In the genomic region with DNA sequence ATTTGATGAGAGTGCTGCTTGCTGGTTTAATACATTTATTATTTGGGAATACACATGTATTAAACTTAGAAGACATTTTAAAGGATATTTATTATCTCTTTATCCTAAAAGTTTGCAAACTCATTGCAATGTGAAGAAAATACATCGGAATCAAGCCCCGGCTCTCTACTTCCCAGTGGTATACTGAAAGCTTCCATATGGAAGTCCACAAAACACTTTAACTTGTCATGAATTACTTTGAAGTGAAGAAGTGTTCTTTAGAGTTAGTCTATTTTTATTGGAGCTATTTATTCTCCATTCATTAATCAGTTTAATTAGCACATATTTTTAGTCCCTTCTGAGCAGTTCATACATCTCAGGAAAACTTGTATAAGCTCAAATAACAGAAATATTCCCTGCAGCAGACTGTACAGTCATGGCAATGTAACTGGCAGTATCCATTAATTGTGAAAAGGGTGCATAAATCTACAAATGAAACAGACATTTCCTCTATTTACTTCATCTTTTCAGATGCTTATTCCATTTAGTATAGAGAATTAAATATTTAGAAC, we compare ENCODE assay signal across 21 mouse cellular contexts.
DNase-seq lines count a peak whose midpoint lies in the region; ATAC-seq and TF ChIP-seq lines count a peak whose summit lies in the region.
"Had no signal": no experiment of that assay in that cellular context is flagged by ENCODE, and none has a peak within 500 bp of the region (broad histone marks: within the 10 kb centered on the region; RNA-seq: fewer than 3 reads in every experiment).

No protein-coding gene starts in this region.

- no peaks in the 10 kb centered on the region for H3K27me3 ChIP-seq in kidney, embryonic 15.5 days
- H3K27me3 ChIP-seq in kidney, postnatal 0 days (ENCODE audit: insufficient read depth, low read length): no peaks in the 10 kb centered on the region
- H3K27me3 ChIP-seq: embryonic facial prominence, embryonic 13.5 days; embryonic facial prominence, embryonic 15.5 days; forebrain, embryonic 12.5 days had no signal

- peak; percentile 73; the same call in 1 of the 2 replicates for ATAC-seq in kidney, embryonic 15.5 days (replicated peaks; ENCODE audit: low FRiP score)
- peak; percentile 29; the same call in 1 of the 2 replicates for ATAC-seq in kidney, postnatal 0 days (replicated peaks; ENCODE audit: low FRiP score, low read depth)
- ATAC-seq: forebrain, embryonic 14.5 days; forebrain, embryonic 16.5 days had no signal

- H3K27ac ChIP-seq in kidney, embryonic 15.5 days: 0 out of 2 replicates have a peak overlapping the region, but pooled peaks have one; percentile 24
- H3K27ac ChIP-seq in kidney, postnatal 0 days: no peak overlapping the region
- H3K27ac ChIP-seq: embryonic facial prominence, embryonic 13.5 days; embryonic facial prominence, embryonic 15.5 days; forebrain, embryonic 10.5 days; forebrain, embryonic 12.5 days had no signal

- H3K9me3 ChIP-seq in kidney, embryonic 15.5 days (replicated peaks): no peaks in the 10 kb centered on the region
- no peaks in the 10 kb centered on the region for H3K9me3 ChIP-seq in kidney, postnatal 0 days (replicated peaks; ENCODE audit: low read length)
- H3K9me3 ChIP-seq: embryonic facial prominence, embryonic 13.5 days; embryonic facial prominence, embryonic 15.5 days; forebrain, embryonic 10.5 days; forebrain, embryonic 12.5 days had no signal

- 59% methylated on average over 2 of the region's 2 CpGs for WGBS in kidney, embryonic 15.5 days
- 60% methylated on average over 2 of the region's 2 CpGs for WGBS in kidney, postnatal 0 days

- no peak for TF ChIP-seq CTCF in kidney, postnatal 0 days (IDR thresholded peaks at IDR 0.05; ENCODE audit: low read depth)

- no peaks in the 10 kb centered on the region for H3K4me1 ChIP-seq in kidney, embryonic 15.5 days
- H3K4me1 ChIP-seq in kidney, postnatal 0 days (replicated peaks; ENCODE audit: insufficient read depth, low read length): no peaks in the 10 kb centered on the region
- H3K4me1 ChIP-seq: embryonic facial prominence, embryonic 13.5 days; embryonic facial prominence, embryonic 15.5 days; forebrain, embryonic 12.5 days had no signal

- H3K9ac ChIP-seq in kidney, embryonic 15.5 days: no peak overlapping the region
- H3K9ac ChIP-seq in kidney, postnatal 0 days (ENCODE audit: low read depth, low read length): no peak overlapping the region
- H3K9ac ChIP-seq: embryonic facial prominence, embryonic 13.5 days; embryonic facial prominence, embryonic 15.5 days; forebrain, embryonic 12.5 days had no signal

- no peak for DNase-seq in kidney, postnatal 36 days
- peak; percentile 79 for DNase-seq in kidney, postnatal 0 days (ENCODE audit: low spot score)
- DNase-seq in kidney, postnatal 4 days: no peak
- DNase-seq: adrenal gland, adult 2 months; adrenal gland, postnatal 10 days; adrenal gland, postnatal 25 days; cerebellum, adult 11 months; cerebellum, adult 18-20 months; cerebellum, adult 8-10 months; cerebellum, adult 9-11 months; cerebellum, postnatal 14 days; cerebellum, postnatal 36 days; embryo, embryonic 11 days had no signal

- no peak overlapping the region for H3K4me2 ChIP-seq in kidney, embryonic 15.5 days
- no peak overlapping the region for H3K4me2 ChIP-seq in kidney, postnatal 0 days (ENCODE audit: low read length)
- H3K4me2 ChIP-seq: embryonic facial prominence, embryonic 13.5 days; embryonic facial prominence, embryonic 15.5 days; forebrain, embryonic 12.5 days had no signal

- H3K36me3 ChIP-seq in kidney, embryonic 15.5 days: no peaks in the 10 kb centered on the region
- no peaks in the 10 kb centered on the region for H3K36me3 ChIP-seq in kidney, postnatal 0 days (ENCODE audit: insufficient read depth, low read length)
- H3K36me3 ChIP-seq: embryonic facial prominence, embryonic 13.5 days; embryonic facial prominence, embryonic 15.5 days; forebrain, embryonic 10.5 days; forebrain, embryonic 12.5 days had no signal

- H3K4me3 ChIP-seq in kidney, embryonic 15.5 days (replicated peaks): no peak overlapping the region
- no peak overlapping the region for H3K4me3 ChIP-seq in kidney, postnatal 0 days (replicated peaks; ENCODE audit: low read depth, low read length)
- H3K4me3 ChIP-seq: embryonic facial prominence, embryonic 13.5 days; embryonic facial prominence, embryonic 15.5 days; erythroblast, embryonic 14.5 days; forebrain, embryonic 10.5 days; forebrain, embryonic 12.5 days had no signal
